Mouse (Mus musculus) brown adipose tissue, adult 24 weeks (tissue): Measurements from ENCODE around the gene Kcnj14. TPM values are rescaled to one million over a fixed set of nuclear protein-coding genes. Genes with fewer than 3 reads are reported as not detected.

ENCODE experiments used
- H3K27ac ChIP-seq: fragments of 200-500 bp; replicated peaks from 2 replicates; pipeline ENCODE4 v1.5.1; 2012; ENCODE audit warnings: low read depth, mild to moderate bottlenecking, low read length
- H3K4me1 ChIP-seq: fragments of 200-500 bp; 2 replicates; pipeline ENCODE4 v1.6.1; 2012; ENCODE audit warnings: low read length, mixed read lengths; ENCODE audit not compliant: control insufficient read depth, insufficient read depth, insufficient read length
- H3K4me3 ChIP-seq: fragments of 200-500 bp; 2 replicates; pipeline ENCODE4 v1.5.1; 2012; ENCODE audit warnings: low read depth, mild to moderate bottlenecking, low read length, moderate library complexity; ENCODE audit not compliant: insufficient read depth
- polyA plus RNA-seq: library from polyadenylated mRNA; stranded (reverse); fragments of >200 nt; gene quantifications from 2 replicates; pipeline ENCODE4 v1.2.4, GENCODE M21; 2012; ENCODE audit not compliant: missing spikeins, insufficient read depth, insufficient read length

The Kcnj14 gene
- polyA plus RNA-seq, 1 experiment: 1.1 TPM

GRCm38 (mm10) chr7:45793969-45794585, 30.5 kb downstream of the Kcnj14 start:
- no peak overlapping the region for H3K27ac ChIP-seq
- no peaks in the 10 kb centered on the region for H3K4me1 ChIP-seq
- no peak overlapping the region for H3K4me3 ChIP-seq

GRCm38 (mm10) chr7:45793240-45793639, 31.3 kb downstream of the Kcnj14 start:
- Histone ChIP-seq H3K27ac (no peak overlapping the region), H3K4me1 (no peaks in the 10 kb centered on the region), H3K4me3 (no peak overlapping the region)

GRCm38 (mm10) chr7:45791756-45792490, 32.7 kb downstream of the Kcnj14 start:
- Histone ChIP-seq H3K27ac (no peak overlapping the region), H3K4me3 (no peak overlapping the region), H3K4me1 (no peaks in the 10 kb centered on the region)

GRCm38 (mm10) chr7:45790721-45791120, 33.9 kb downstream of the Kcnj14 start:
- Histone ChIP-seq H3K4me1 (no peaks in the 10 kb centered on the region), H3K4me3 (no peak overlapping the region), H3K27ac (no peak overlapping the region)

GRCm38 (mm10) chr7:45787642-45788041, 36.9 kb downstream of the Kcnj14 start:
- Histone ChIP-seq H3K4me3 (no peak overlapping the region), H3K27ac (no peak overlapping the region), H3K4me1 (no peaks in the 10 kb centered on the region)

DNA sequence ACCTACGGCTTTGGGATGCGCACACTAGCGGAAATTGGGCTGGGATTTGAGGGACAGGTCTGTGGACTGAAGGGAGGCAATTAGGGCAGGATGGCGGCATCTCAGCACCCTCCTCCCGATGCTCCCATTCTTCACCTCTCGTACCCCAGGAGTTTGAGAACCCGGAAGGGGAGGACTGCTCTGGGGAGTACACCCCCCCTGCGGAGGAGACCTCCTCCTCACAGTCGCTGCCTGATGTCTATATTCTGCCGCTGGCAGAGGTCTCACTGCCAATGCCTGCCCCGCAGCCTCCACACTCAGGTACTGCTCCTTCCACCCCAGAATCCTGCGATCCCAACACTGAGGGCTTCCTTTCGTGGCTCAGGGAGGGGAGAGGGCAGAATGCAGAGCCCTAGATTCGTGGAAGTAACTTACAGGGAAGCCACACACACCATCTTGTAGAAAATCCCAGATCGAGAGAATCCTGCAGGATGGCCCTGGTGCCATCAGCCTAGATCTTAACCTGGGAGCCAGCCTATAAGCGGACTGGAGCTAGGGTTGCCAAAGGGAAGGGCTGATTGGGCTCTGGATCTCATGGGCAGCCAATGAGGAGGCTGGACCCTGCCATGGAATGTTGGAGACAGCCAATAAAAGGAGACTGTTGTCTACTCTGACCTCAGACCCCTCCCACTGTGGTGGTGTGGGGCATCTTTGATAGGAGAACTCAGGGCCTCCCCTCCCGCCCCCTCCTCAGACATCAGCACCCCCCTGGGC, 37.7 kb downstream of the Kcnj14 start:
- Histone ChIP-seq H3K27ac (no peak overlapping the region), H3K4me3 (no peak overlapping the region), H3K4me1 (peaks cover 6% of the 10 kb centered on the region)

GRCm38 (mm10) chr7:45786136-45786578, 38.4 kb downstream of the Kcnj14 start:
- no peak overlapping the region for H3K27ac ChIP-seq

DNA sequence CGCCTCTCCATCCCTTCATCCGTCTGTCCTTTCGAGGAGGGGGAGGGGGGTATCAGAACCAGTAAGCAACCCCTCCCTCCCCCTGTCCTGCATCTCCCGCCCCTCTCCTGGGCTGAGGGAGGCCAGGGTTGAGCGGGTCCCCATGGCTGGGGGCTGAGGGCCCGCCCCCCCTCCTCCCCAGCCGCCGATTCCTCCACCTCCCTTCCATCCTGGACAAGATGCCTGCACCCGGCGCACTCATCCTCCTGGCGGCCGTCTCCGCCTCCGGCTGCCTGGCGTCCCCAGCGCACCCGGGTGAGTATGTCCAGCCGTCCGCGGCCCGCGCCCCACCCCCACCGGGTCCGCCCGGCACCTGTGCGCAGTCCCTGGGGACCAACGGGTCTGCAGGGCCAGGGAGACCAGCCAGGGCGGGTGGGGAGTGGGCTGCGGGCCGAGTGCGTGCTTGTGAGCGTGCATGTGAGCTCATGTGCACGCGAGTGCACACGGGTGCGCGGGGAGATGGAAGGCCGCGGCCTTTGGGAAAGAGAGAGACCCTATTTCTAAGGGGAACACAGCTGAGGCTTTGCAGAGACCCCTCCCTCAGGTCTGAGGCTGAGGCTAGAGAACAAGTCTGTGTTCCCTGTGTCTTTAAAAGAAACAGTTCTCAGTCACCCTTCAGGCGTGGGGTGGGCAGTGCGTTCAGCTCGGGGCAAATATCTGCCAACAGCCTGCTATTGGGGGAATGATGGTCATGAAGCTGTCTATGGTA, 39.0 kb downstream of the Kcnj14 start:
- peaks cover 6% of the 10 kb centered on the region for H3K4me1 ChIP-seq
- no peak overlapping the region for H3K4me3 ChIP-seq
- no peak overlapping the region for H3K27ac ChIP-seq

More at GRCm38 (mm10) chr7:45786136-45786578, 38.4 kb downstream of the Kcnj14 start:
- Histone ChIP-seq H3K4me1 (peaks cover 6% of the 10 kb centered on the region), H3K4me3 (no peak overlapping the region)

DNA sequence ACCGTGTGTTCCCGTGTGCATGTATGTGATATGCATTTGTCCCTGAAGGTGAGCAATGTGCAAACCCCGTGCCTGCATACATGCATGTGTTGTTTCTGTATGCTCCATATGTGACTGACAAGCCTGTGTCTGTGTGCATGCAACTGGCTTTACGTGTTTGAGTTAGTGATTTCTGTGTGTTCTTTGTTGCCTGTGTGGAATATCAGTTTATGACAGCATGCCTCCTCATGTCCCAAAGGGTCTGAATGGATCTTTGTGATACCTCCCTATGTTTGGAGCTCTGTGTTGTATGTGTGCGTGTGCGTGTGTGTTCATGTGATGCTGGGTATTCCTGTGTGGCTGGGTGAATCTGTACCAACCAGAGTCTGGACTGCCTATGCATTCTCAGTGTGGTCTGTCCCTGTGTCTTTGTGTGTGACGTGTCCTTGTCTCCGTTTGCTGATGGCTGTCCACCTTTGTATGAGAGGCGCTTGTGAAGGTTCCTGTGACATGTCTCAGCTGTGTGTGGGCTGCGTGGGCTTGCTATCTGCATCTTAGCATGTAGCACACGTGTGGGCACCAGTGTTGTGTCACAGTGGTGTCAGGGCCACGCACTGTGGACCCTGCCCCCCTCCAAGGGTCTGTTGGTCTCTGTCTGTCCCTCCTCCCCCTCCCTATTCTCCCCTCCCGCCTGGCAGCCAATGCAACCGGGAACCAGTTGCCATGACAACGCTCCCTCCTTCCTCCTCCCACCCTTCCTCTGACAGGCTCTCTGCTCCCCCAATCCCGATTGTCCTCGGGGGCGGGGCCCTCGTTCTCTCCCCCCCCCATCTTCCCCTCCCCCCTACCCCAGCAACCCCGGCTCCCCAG, 39.8 kb downstream of the Kcnj14 start, which contains the start of gene Sult2b1:
Sult2b1 (minus strand) TSS at position 146 of the 849 bp plus-strand sequence.
- no peak within 1 kb of the TSS for H3K27ac ChIP-seq
- H3K4me1 ChIP-seq: peaks cover 6% of the 10 kb centered on the region
- H3K4me3 ChIP-seq: peak within 1 kb of the TSS; percentile 48

DNA sequence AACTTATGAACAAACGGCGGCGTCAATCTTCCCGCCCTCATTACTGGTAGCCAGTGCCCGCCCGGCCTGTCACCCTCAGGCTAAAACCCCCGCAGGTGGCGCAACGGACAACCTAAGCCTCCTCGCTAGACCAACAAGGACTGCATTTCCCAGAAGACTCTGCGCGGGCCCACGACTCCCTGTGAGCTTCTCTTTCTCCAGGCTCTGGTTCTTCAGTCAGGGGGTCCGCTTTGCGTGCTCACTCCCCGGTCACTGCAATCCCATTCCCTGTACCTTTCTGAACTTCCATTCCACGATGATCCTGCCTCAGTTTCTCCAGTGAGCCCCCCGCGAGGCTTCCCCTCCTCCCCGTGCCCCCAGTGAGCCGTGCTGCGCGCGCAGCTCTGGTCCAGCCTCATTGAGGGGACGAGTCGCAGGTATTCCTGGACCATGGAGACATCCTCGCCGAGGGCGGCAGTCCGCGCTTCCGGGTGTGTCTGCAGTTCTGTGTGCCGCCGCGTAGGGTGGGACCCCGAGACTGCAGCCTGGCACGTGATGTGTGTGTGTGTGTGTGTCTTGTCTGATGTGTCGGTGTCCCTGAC, 41.0 kb downstream of the Kcnj14 start, which contains the start of gene Lmtk3:
Lmtk3 (plus strand) TSS at position 228 of the 581 bp plus-strand sequence.
- H3K4me3 ChIP-seq: peak within 1 kb of the TSS; percentile 48
- H3K4me1 ChIP-seq: peaks cover 6% of the 10 kb centered on the region
- no peak within 1 kb of the TSS for H3K27ac ChIP-seq

- no peak overlapping the region for H3K27ac ChIP-seq
- H3K4me1 ChIP-seq: peaks cover 6% of the 10 kb centered on the region
- no peak overlapping the region for H3K4me3 ChIP-seq
These were observed 42.3 kb downstream of the Kcnj14 start for GRCm38 (mm10) chr7:45782271-45782670.

DNA sequence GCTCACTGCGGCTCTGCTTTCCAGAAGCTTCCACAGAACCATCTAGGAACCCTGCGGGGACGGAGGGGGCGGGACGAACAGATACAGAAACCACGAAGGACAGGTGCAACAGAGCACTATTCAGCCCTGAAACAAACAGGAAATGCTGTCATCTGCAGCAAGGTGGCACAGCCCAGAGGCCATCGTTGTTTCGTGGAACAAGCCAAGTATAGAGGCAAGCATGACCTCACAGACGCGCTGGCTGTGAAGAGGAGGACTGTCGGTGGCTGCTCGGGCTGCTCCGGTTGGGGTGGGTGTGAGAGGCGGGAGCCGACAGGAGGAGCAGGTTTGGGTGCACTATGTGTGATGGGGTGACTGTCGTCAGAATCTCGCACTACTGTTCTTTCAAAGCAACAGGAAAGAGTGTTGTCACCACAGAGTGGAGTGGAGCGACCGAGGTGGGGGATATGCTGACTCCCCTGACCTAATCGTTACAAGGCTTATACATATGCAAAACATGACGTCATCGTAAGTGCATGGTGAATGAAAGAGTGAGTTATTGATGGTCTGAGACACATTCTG, 45.4 kb downstream of the Kcnj14 start:
- no peak overlapping the region for H3K27ac ChIP-seq
- H3K4me3 ChIP-seq: no peak overlapping the region
- peaks cover 6% of the 10 kb centered on the region for H3K4me1 ChIP-seq

- Histone ChIP-seq H3K4me1 (no peaks in the 10 kb centered on the region), H3K27ac (no peak overlapping the region), H3K4me3 (no peak overlapping the region)
These were observed 49.3 kb downstream of the Kcnj14 start for GRCm38 (mm10) chr7:45775237-45775636.
